25 mouse cellular contexts compared by ENCODE assay signal in genomic region chr6:140466841-140467240, GRCm38 (mm10). TPM values are rescaled to one million over a fixed set of nuclear protein-coding genes. Genes with fewer than 3 reads are reported as not detected.
DNase-seq lines count a peak whose midpoint lies in the region; ATAC-seq and TF ChIP-seq lines count a peak whose summit lies in the region.
"Had no signal": no experiment of that assay in that cellular context is flagged by ENCODE, and none has a peak within 500 bp of the region (broad histone marks: within the 10 kb centered on the region; RNA-seq: fewer than 3 reads in every experiment).

No protein-coding gene starts in this region.

- H3K4me2 ChIP-seq in kidney, embryonic 16.5 days (replicated peaks; ENCODE audit: low read depth, low read length): no peak overlapping the region
- peak overlapping the region; percentile 51 for H3K4me2 ChIP-seq in myocyte (ENCODE audit: low read depth)
- no peak overlapping the region for H3K4me2 ChIP-seq in forebrain, embryonic 14.5 days (ENCODE audit: low read length)
- H3K4me2 ChIP-seq: embryonic facial prominence, embryonic 13.5 days; forebrain, embryonic 12.5 days; heart, embryonic 13.5 days; liver, embryonic 15.5 days; lung, embryonic 15.5 days; midbrain, embryonic 15.5 days; neural tube, embryonic 13.5 days had no signal

- no peaks in the 10 kb centered on the region for H3K9me3 ChIP-seq in kidney, embryonic 16.5 days (ENCODE audit: low read length)
- no peaks in the 10 kb centered on the region for H3K9me3 ChIP-seq in forebrain, embryonic 14.5 days (replicated peaks; ENCODE audit: control insufficient read depth, low read length)
- H3K9me3 ChIP-seq: embryonic facial prominence, embryonic 13.5 days; forebrain, embryonic 12.5 days; heart, embryonic 13.5 days; liver, embryonic 15.5 days; lung, embryonic 15.5 days; midbrain, embryonic 15.5 days; neural tube, embryonic 13.5 days had no signal

- peaks cover 5% of the 10 kb centered on the region for H3K79me2 ChIP-seq in myocyte (ENCODE audit: control insufficient read depth, insufficient read depth)

- H3K4me3 ChIP-seq in kidney, embryonic 16.5 days (ENCODE audit: low read length): no peak overlapping the region
- H3K4me3 ChIP-seq in myocyte: no peak overlapping the region
- no peak overlapping the region for H3K4me3 ChIP-seq in forebrain, embryonic 14.5 days (ENCODE audit: low read depth, low read length)
- H3K4me3 ChIP-seq: embryonic facial prominence, embryonic 13.5 days; erythroblast, embryonic 14.5 days; forebrain, embryonic 12.5 days; heart, embryonic 13.5 days; liver, embryonic 15.5 days; lung, embryonic 15.5 days; midbrain, embryonic 15.5 days; neural tube, embryonic 13.5 days had no signal

- no peaks in the 10 kb centered on the region for H3K27me3 ChIP-seq in kidney, embryonic 16.5 days (ENCODE audit: insufficient read depth, low read length)
- no peaks in the 10 kb centered on the region for H3K27me3 ChIP-seq in myocyte (ENCODE audit: control insufficient read depth, insufficient read depth, insufficient read length)
- H3K27me3 ChIP-seq in forebrain, embryonic 14.5 days (replicated peaks; ENCODE audit: control insufficient read depth, insufficient read depth, low read length): no peaks in the 10 kb centered on the region
- H3K27me3 ChIP-seq: embryonic facial prominence, embryonic 13.5 days; forebrain, embryonic 12.5 days; heart, embryonic 13.5 days; liver, embryonic 15.5 days; lung, embryonic 15.5 days; midbrain, embryonic 15.5 days; neural tube, embryonic 13.5 days had no signal

- ATAC-seq in frontal cortex, adult (ENCODE audit: low TSS enrichment): peak; percentile 65
- ATAC-seq in kidney, embryonic 16.5 days (ENCODE audit: low FRiP score, low TSS enrichment): peak; percentile 50; the same call in 1 of the 2 replicates
- no peak for ATAC-seq in forebrain, embryonic 14.5 days
- ATAC-seq: midbrain, embryonic 15.5 days had no signal

- no peak for TF ChIP-seq POLR2A in myocyte (IDR thresholded peaks at IDR 0.05; ENCODE audit: insufficient read length, low read depth)

- H3ac ChIP-seq in myocyte (ENCODE audit: control insufficient read depth, insufficient read length): no peak overlapping the region

- peaks cover 3% of the 10 kb centered on the region; the same call in 1 of the 2 replicates for H3K36me3 ChIP-seq in kidney, embryonic 16.5 days (ENCODE audit: insufficient read depth, low read length)
- H3K36me3 ChIP-seq in myocyte (ENCODE audit: control insufficient read depth, insufficient read depth): no peaks in the 10 kb centered on the region
- H3K36me3 ChIP-seq in forebrain, embryonic 14.5 days (ENCODE audit: control insufficient read depth, insufficient read depth, low read length): no peaks in the 10 kb centered on the region
- H3K36me3 ChIP-seq: forebrain, embryonic 12.5 days; heart, embryonic 13.5 days; liver, embryonic 15.5 days; lung, embryonic 15.5 days; midbrain, embryonic 15.5 days; neural tube, embryonic 13.5 days had no signal

- 48% methylated on average over 6 of the region's 6 CpGs for WGBS in kidney, embryonic 16.5 days
- 81% methylated on average over 6 of the region's 6 CpGs for WGBS in forebrain, embryonic 14.5 days

- no peak overlapping the region for H3K27ac ChIP-seq in kidney, embryonic 16.5 days (ENCODE audit: low read length)
- H3K27ac ChIP-seq in forebrain, embryonic 14.5 days (ENCODE audit: low read depth, low read length): no peak overlapping the region
- H3K27ac ChIP-seq: embryonic facial prominence, embryonic 13.5 days; forebrain, embryonic 12.5 days; heart, embryonic 13.5 days; hindbrain, postnatal 0 days; liver, embryonic 15.5 days; lung, embryonic 15.5 days; midbrain, embryonic 15.5 days; neural tube, embryonic 13.5 days had no signal

- H3K4me1 ChIP-seq in kidney, embryonic 16.5 days (ENCODE audit: insufficient read depth, low read length): peaks cover 14% of the 10 kb centered on the region
- H3K4me1 ChIP-seq in forebrain, embryonic 14.5 days (ENCODE audit: control insufficient read depth, insufficient read depth, low read length): no peaks in the 10 kb centered on the region
- H3K4me1 ChIP-seq: liver, embryonic 15.5 days; lung, embryonic 15.5 days; midbrain, embryonic 15.5 days had no signal

- DNase-seq in frontal cortex, postnatal 10 days (ENCODE audit: low spot score in 2 of 2): no peak
- no peak for DNase-seq in kidney, adult 9 months
- peak; percentile 69 for DNase-seq in brain, adult 2 months (ENCODE audit: low read depth, low spot score)
- DNase-seq in embryo, embryonic 11 days: no peak
- no peak for DNase-seq in forebrain, embryonic 14.5 days (ENCODE audit: low spot score)
- DNase-seq: gastrocnemius, postnatal 14 days; heart, adult 18-20 months; heart, postnatal 14 days; layer of hippocampus, adult 9-11 months; left cerebral cortex, postnatal 4 days; liver; lung, postnatal 4 days; thymus, postnatal 25 days had no signal

- no peak overlapping the region for H3K9ac ChIP-seq in kidney, embryonic 16.5 days (replicated peaks; ENCODE audit: low read length)
- no peak overlapping the region for H3K9ac ChIP-seq in forebrain, embryonic 14.5 days (ENCODE audit: low read length)
- H3K9ac ChIP-seq: embryonic facial prominence, embryonic 13.5 days; forebrain, embryonic 12.5 days; heart, embryonic 13.5 days; liver, embryonic 15.5 days; lung, embryonic 15.5 days; midbrain, embryonic 15.5 days; neural tube, embryonic 13.5 days had no signal

TF ChIP-seq in myocyte, 11 proteins besides CTCF, POLR2A, EP300 and RAD21:
- TF ChIP-seq MYOG (IDR thresholded peaks at IDR 0.05; ENCODE audit: control insufficient read depth in 1 of 3, insufficient read depth in 1 of 3, insufficient read length in 2 of 3, low read depth in 2 of 3) (peak in 1 of 3 experiments; percentile 44), POLR2AphosphoS2 (IDR thresholded peaks at IDR 0.05; ENCODE audit: insufficient read length, low read depth) (no peak), MYOD1 (IDR thresholded peaks at IDR 0.05; ENCODE audit: control insufficient read depth in 1 of 3, insufficient read length in 2 of 3, low read depth in 2 of 3) (no peak), E2F4 (IDR thresholded peaks at IDR 0.05; ENCODE audit: insufficient read depth) (no peak)

RNA-seq across cellular contexts. Expression of gene Plekha5, which starts 43.0 kb away (rescaled TPM):
- 45.4 and 46.5 TPM in 2 replicates for polyA plus RNA-seq in kidney, embryonic 16.5 days (2015; fragmentation: Nextera tagmentation; extraction: Ambion mirVana)
- 12.2 TPM for polyA plus RNA-seq in myocyte (2012; fragmentation: generic; extraction: Trizol)
- polyA plus RNA-seq in forebrain, embryonic 14.5 days (2014; fragmentation: Nextera tagmentation; extraction: Ambion mirVana): 26.5 and 27.9 TPM in 2 replicates
